Mouse (Mus musculus): ENCODE data around the gene Lmo2. TPM values are rescaled to one million over a fixed set of nuclear protein-coding genes. Genes with fewer than 3 reads are reported as not detected.
A peak's percentile ranks its signal among the peaks of the same experiment; 100 is the strongest.

Gene Lmo2
- total and polyA plus RNA-seq, 3 experiments, result 119 to 255 (median 184) TPM

DNA sequence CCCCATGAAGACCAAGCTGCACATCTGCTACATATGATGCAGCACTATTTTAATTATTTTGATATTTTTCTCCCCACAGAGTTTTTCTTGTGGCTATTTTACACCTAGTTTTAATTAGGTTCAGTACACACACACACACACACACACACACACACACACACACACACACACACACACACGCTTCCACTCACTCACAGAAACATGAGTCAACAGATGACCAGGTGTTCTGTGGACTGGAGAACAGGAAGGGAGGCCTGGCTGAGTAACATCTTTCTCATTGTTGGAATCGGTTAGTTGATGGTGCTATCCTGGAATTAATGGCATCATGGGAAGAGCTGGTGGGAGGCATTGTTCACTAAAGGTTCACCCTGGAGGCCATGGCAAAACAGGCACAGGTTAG, 20.1 kb upstream of the Lmo2 start:
- ATAC-seq (ENCODE audit: extremely low read depth, insufficient number of reproducible peaks, low FRiP score, poor library complexity, severe bottlenecking), result no peak
- no peaks in the 10 kb centered on the region for H3K36me3 ChIP-seq (replicated peaks)

DNA sequence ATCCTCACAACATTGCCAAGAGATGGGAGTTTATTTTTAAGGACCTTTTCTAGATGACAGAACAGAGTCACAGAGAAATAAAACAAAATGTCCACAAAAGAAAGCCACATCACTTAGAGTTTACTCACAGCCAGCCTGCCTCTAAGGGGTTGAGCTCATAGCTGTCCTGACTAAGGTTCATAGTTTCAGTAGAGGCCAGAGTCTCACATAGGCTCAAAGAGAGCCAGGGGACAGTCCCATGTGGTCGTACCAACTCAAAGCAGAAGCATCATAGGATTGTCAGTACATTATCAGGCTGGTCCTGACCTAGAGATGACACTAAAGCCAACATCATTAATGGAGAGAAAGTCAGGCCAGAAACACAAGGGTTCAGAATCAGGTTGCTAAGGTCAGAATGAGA, 19.2 kb upstream of the Lmo2 start:
- Histone ChIP-seq H3K27me3 (ENCODE audit: insufficient read depth, low read length) (no peaks in the 10 kb centered on the region), H3K4me1 (ENCODE audit: insufficient read depth, low read depth, low read length) (peaks cover 35% of the 10 kb centered on the region), H3K36me3 (replicated peaks) (no peaks in the 10 kb centered on the region), H3K4me3 (ENCODE audit: low read depth, low read length) (no peak overlapping the region), H3K9me3 (replicated peaks) (no peaks in the 10 kb centered on the region)
- no peak for DNase-seq (ENCODE audit: low spot score)
- TF ChIP-seq GATA2 (IDR thresholded peaks at IDR 0.05; ENCODE audit: borderline replicate concordance, low read depth, low read length), result no peak
- no peak for ATAC-seq (ENCODE audit: extremely low read depth, insufficient number of reproducible peaks, low FRiP score, poor library complexity, severe bottlenecking)

More for the DNA sequence above, 20.1 kb upstream of the Lmo2 start:
- no peaks in the 10 kb centered on the region for H3K9me3 ChIP-seq (replicated peaks)
- DNase-seq (ENCODE audit: low spot score), result no peak
- H3K27me3 ChIP-seq (ENCODE audit: insufficient read depth, low read length), result no peaks in the 10 kb centered on the region
- H3K4me1 ChIP-seq (ENCODE audit: insufficient read depth, low read depth, low read length), result peaks cover 39% of the 10 kb centered on the region
- H3K4me3 ChIP-seq (ENCODE audit: low read depth, low read length), result no peak overlapping the region
- TF ChIP-seq GATA1 (IDR thresholded peaks at IDR 0.05; ENCODE audit: borderline replicate concordance, low read length), result no peak
- no peak for TF ChIP-seq POLR2AphosphoS5 (IDR thresholded peaks at IDR 0.05; ENCODE audit: insufficient replicate concordance, low read depth, low read length)
- no peak for TF ChIP-seq TAL1 (conservative IDR thresholded peaks at IDR 0.05; ENCODE audit: low read depth, low read length)

DNA sequence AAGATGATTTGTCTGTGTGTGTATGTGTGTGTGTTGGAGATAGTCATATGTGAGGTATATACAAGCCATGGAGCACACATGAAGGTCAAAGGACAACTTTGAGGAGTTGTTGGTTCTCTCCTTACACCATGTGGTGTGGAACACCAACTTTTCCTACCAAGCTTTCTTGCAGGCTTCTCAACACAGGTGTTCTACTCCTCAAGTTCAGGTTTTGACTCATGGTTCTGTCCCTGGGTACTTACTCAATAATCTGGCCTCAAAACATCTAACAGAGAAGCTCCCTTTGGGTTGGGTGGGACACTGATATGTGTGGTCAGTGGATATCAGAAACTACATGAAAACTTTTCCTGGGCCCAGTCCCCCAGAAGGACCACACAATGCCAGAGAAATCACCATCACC, 18.8 kb upstream of the Lmo2 start:
- DNase-seq (ENCODE audit: low spot score) (no peak), ATAC-seq (ENCODE audit: extremely low read depth, insufficient number of reproducible peaks, low FRiP score, poor library complexity, severe bottlenecking) (no peak)
- Histone ChIP-seq H3K4me1 (ENCODE audit: insufficient read depth, low read depth, low read length) (peaks cover 34% of the 10 kb centered on the region), H3K36me3 (replicated peaks) (no peaks in the 10 kb centered on the region), H3K27me3 (ENCODE audit: insufficient read depth, low read length) (no peaks in the 10 kb centered on the region), H3K9me3 (replicated peaks) (no peaks in the 10 kb centered on the region), H3K4me3 (ENCODE audit: low read depth, low read length) (no peak overlapping the region)
- TF ChIP-seq GATA1 (IDR thresholded peaks at IDR 0.05; ENCODE audit: borderline replicate concordance, low read length) (no peak), CTCF (IDR thresholded peaks at IDR 0.05; ENCODE audit: low read depth, low read length) (no peak), POLR2AphosphoS5 (IDR thresholded peaks at IDR 0.05; ENCODE audit: insufficient replicate concordance, low read depth, low read length) (no peak), TAL1 (conservative IDR thresholded peaks at IDR 0.05; ENCODE audit: low read depth, low read length) (no peak), GATA2 (IDR thresholded peaks at IDR 0.05; ENCODE audit: borderline replicate concordance, low read depth, low read length) (no peak)

- H3K4me1 ChIP-seq (ENCODE audit: insufficient read depth, low read depth, low read length), result peaks cover 39% of the 10 kb centered on the region
- ATAC-seq (ENCODE audit: extremely low read depth, insufficient number of reproducible peaks, low FRiP score, poor library complexity, severe bottlenecking), result no peak
Measured at GRCm38 (mm10) chr2:103941085-103941484, 16.7 kb upstream of the Lmo2 start.

GRCm38 (mm10) chr2:103944859-103945258, 12.9 kb upstream of the Lmo2 start:
- DNase-seq (ENCODE audit: low spot score) (no peak), ATAC-seq (ENCODE audit: extremely low read depth, insufficient number of reproducible peaks, low FRiP score, poor library complexity, severe bottlenecking) (peak; percentile 60; the same call in 1 of the 2 replicates)
- Histone ChIP-seq H3K4me3 (ENCODE audit: low read depth, low read length) (no peak overlapping the region), H3K9me3 (replicated peaks) (no peaks in the 10 kb centered on the region), H3K27me3 (ENCODE audit: insufficient read depth, low read length) (peaks cover 2% of the 10 kb centered on the region; the same call in 1 of the 2 replicates), H3K4me1 (ENCODE audit: insufficient read depth, low read depth, low read length) (peaks cover 52% of the 10 kb centered on the region), H3K36me3 (replicated peaks) (no peaks in the 10 kb centered on the region)
- TF ChIP-seq TAL1 (conservative IDR thresholded peaks at IDR 0.05; ENCODE audit: low read depth, low read length) (no peak), CTCF (IDR thresholded peaks at IDR 0.05; ENCODE audit: low read depth, low read length) (no peak), GATA1 (IDR thresholded peaks at IDR 0.05; ENCODE audit: borderline replicate concordance, low read length) (no peak), GATA2 (IDR thresholded peaks at IDR 0.05; ENCODE audit: borderline replicate concordance, low read depth, low read length) (no peak), POLR2AphosphoS5 (IDR thresholded peaks at IDR 0.05; ENCODE audit: insufficient replicate concordance, low read depth, low read length) (no peak)

More at GRCm38 (mm10) chr2:103941085-103941484, 16.7 kb upstream of the Lmo2 start:
- H3K27me3 ChIP-seq (ENCODE audit: insufficient read depth, low read length), result no peaks in the 10 kb centered on the region
- TF ChIP-seq GATA2 (IDR thresholded peaks at IDR 0.05; ENCODE audit: borderline replicate concordance, low read depth, low read length) (no peak), GATA1 (IDR thresholded peaks at IDR 0.05; ENCODE audit: borderline replicate concordance, low read length) (no peak), POLR2AphosphoS5 (IDR thresholded peaks at IDR 0.05; ENCODE audit: insufficient replicate concordance, low read depth, low read length) (no peak), CTCF (IDR thresholded peaks at IDR 0.05; ENCODE audit: low read depth, low read length) (no peak), TAL1 (conservative IDR thresholded peaks at IDR 0.05; ENCODE audit: low read depth, low read length) (no peak)
- no peak for DNase-seq (ENCODE audit: low spot score)
- H3K36me3 ChIP-seq (replicated peaks), result no peaks in the 10 kb centered on the region
- H3K9me3 ChIP-seq (replicated peaks), result no peaks in the 10 kb centered on the region
- no peak overlapping the region for H3K4me3 ChIP-seq (ENCODE audit: low read depth, low read length)

GRCm38 (mm10) chr2:103945571-103946092, 12.2 kb upstream of the Lmo2 start:
- Histone ChIP-seq H3K9me3 (replicated peaks) (no peaks in the 10 kb centered on the region), H3K4me1 (ENCODE audit: insufficient read depth, low read depth, low read length) (peaks cover 50% of the 10 kb centered on the region), H3K27me3 (ENCODE audit: insufficient read depth, low read length) (peaks cover 2% of the 10 kb centered on the region; the same call in 1 of the 2 replicates), H3K4me3 (ENCODE audit: low read depth, low read length) (no peak overlapping the region), H3K36me3 (replicated peaks) (no peaks in the 10 kb centered on the region)
- TF ChIP-seq GATA2 (IDR thresholded peaks at IDR 0.05; ENCODE audit: borderline replicate concordance, low read depth, low read length) (no peak), POLR2AphosphoS5 (IDR thresholded peaks at IDR 0.05; ENCODE audit: insufficient replicate concordance, low read depth, low read length) (no peak), CTCF (IDR thresholded peaks at IDR 0.05; ENCODE audit: low read depth, low read length) (no peak), TAL1 (conservative IDR thresholded peaks at IDR 0.05; ENCODE audit: low read depth, low read length) (no peak), GATA1 (IDR thresholded peaks at IDR 0.05; ENCODE audit: borderline replicate concordance, low read length) (no peak)
- DNase-seq (ENCODE audit: low spot score), result no peak
- ATAC-seq (ENCODE audit: extremely low read depth, insufficient number of reproducible peaks, low FRiP score, poor library complexity, severe bottlenecking), result peak; percentile 28; the same call in 1 of the 2 replicates

All from G1E (cell line).